Comparison of ENCODE assay signal across 27 mouse cellular contexts in the genomic region with DNA sequence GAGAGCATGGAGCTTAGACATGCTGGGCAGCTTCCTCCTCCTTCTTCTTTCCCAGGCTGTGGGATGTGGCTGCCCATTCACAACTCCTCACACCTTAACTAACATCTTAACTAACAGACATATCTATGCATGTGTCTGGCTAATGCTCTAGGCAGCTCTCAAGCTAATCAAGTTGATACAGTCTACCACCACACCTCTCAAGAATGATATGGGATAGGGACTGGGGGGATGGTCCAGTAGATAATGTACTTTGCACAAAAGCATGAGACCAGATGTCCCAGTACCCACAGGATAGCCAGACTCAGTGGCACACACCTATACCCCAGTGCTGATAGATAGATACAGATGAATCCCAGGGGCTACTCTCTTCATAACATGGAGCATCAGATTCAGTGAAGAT.
DNase-seq lines count a peak whose midpoint lies in the region; ATAC-seq and TF ChIP-seq lines count a peak whose summit lies in the region.
"Had no signal": no experiment of that assay in that cellular context is flagged by ENCODE, and none has a peak within 500 bp of the region (broad histone marks: within the 10 kb centered on the region; RNA-seq: fewer than 3 reads in every experiment).

No protein-coding gene starts in this region.

- H3K27me3 ChIP-seq in heart, embryonic 12.5 days (replicated peaks), result 0 out of 2 replicates have a peak, but pooled peaks cover 5% of the 10 kb centered on the region
- H3K27me3 ChIP-seq in stomach, embryonic 15.5 days (replicated peaks), result no peaks in the 10 kb centered on the region
- no peaks in the 10 kb centered on the region for H3K27me3 ChIP-seq in stomach, postnatal 0 days (ENCODE audit: control insufficient read depth, insufficient read depth, low read length)
- no peaks in the 10 kb centered on the region for H3K27me3 ChIP-seq in liver, embryonic 14.5 days (ENCODE audit: control insufficient read depth, insufficient read depth, low read length)
- H3K27me3 ChIP-seq: forebrain, embryonic 13.5 days; limb, embryonic 15.5 days; lung, embryonic 15.5 days; midbrain, embryonic 13.5 days; neural tube, embryonic 13.5 days had no signal

- no peak overlapping the region for H3K9ac ChIP-seq in heart, embryonic 12.5 days
- no peak overlapping the region for H3K9ac ChIP-seq in stomach, embryonic 15.5 days
- no peak overlapping the region for H3K9ac ChIP-seq in stomach, postnatal 0 days (ENCODE audit: low read length)
- no peak overlapping the region for H3K9ac ChIP-seq in liver, embryonic 14.5 days (replicated peaks)
- H3K9ac ChIP-seq: forebrain, embryonic 13.5 days; hindbrain, embryonic 13.5 days; limb, embryonic 15.5 days; lung, embryonic 15.5 days; midbrain, embryonic 13.5 days; neural tube, embryonic 13.5 days had no signal

- H3K27ac ChIP-seq in heart, embryonic 12.5 days (ENCODE audit: poor library complexity, severe bottlenecking), result peak overlapping the region; percentile 67
- H3K27ac ChIP-seq in stomach, embryonic 15.5 days, result no peak overlapping the region
- H3K27ac ChIP-seq in stomach, postnatal 0 days (replicated peaks), result no peak overlapping the region
- no peak overlapping the region for H3K27ac ChIP-seq in liver, embryonic 14.5 days
- H3K27ac ChIP-seq: forebrain, embryonic 13.5 days; hindbrain, embryonic 13.5 days; limb, embryonic 10.5 days; limb, embryonic 15.5 days; lung, embryonic 15.5 days; midbrain, embryonic 13.5 days; neural tube, embryonic 13.5 days had no signal

- H3K4me1 ChIP-seq in heart, embryonic 12.5 days (replicated peaks), result peaks cover 8% of the 10 kb centered on the region; the same call in 1 of the 2 replicates
- no peaks in the 10 kb centered on the region for H3K4me1 ChIP-seq in stomach, embryonic 15.5 days
- no peaks in the 10 kb centered on the region for H3K4me1 ChIP-seq in stomach, postnatal 0 days (replicated peaks; ENCODE audit: control insufficient read depth, insufficient read depth)
- H3K4me1 ChIP-seq in liver, embryonic 14.5 days (replicated peaks; ENCODE audit: control insufficient read depth in 2 of 2, insufficient read depth in 2 of 2, low read length in 1 of 2), result peaks cover 0 to 11% of the 10 kb centered on the region in 2 experiments; a peak in 3 of 4 replicates
- H3K4me1 ChIP-seq: limb, embryonic 10.5 days; limb, embryonic 15.5 days; lung, embryonic 15.5 days; megakaryocyte, embryonic 14.5 days; midbrain, embryonic 13.5 days had no signal

- ATAC-seq in heart, embryonic 12.5 days (ENCODE audit: insufficient number of reproducible peaks, low FRiP score), result peak; percentile 23; the same call in 1 of the 2 replicates
- ATAC-seq in stomach, embryonic 15.5 days (ENCODE audit: insufficient read depth, low FRiP score, low read depth), result peak; percentile 65; the same call in 1 of the 2 replicates
- ATAC-seq in stomach, postnatal 0 days (ENCODE audit: low FRiP score, low TSS enrichment), result no peak
- ATAC-seq in liver, embryonic 14.5 days (ENCODE audit: insufficient read depth), result peak; percentile 93
- ATAC-seq in megakaryocyte-erythroid progenitor cell, adult 5-6 weeks (replicated peaks; ENCODE audit: low FRiP score, low TSS enrichment, poor library complexity, severe bottlenecking), result peak; percentile 81
- ATAC-seq: forebrain, embryonic 13.5 days; intestine, embryonic 16.5 days; midbrain, embryonic 13.5 days had no signal

- no peak overlapping the region for H3K4me3 ChIP-seq in heart, embryonic 12.5 days
- no peak overlapping the region for H3K4me3 ChIP-seq in stomach, embryonic 15.5 days (replicated peaks)
- H3K4me3 ChIP-seq in stomach, postnatal 0 days (ENCODE audit: low read depth, low read length), result no peak overlapping the region
- H3K4me3 ChIP-seq in liver, embryonic 14.5 days (ENCODE audit: insufficient read depth in 1 of 2, low read depth in 2 of 2, low read length in 2 of 2), result no peak overlapping the region
- H3K4me3 ChIP-seq: forebrain, embryonic 13.5 days; hindbrain, embryonic 13.5 days; limb, embryonic 10.5 days; limb, embryonic 15.5 days; lung, embryonic 15.5 days; megakaryocyte, embryonic 14.5 days; midbrain, embryonic 13.5 days; neural tube, embryonic 13.5 days had no signal

- intact Hi-C loops in heart, postnatal 10 days (cut with DNase I), result no loop called here

- no peak for DNase-seq in heart, postnatal 10 days
- no peak for DNase-seq in stomach, postnatal 0 days (ENCODE audit: low spot score)
- peak in 1 of 3 experiments; percentile 15 for DNase-seq in liver, embryonic 14.5 days (ENCODE audit: low read depth in 3 of 3, low spot score in 3 of 3)
- DNase-seq in frontal cortex, postnatal 25 days (ENCODE audit: low spot score in 2 of 2), result no peak
- DNase-seq in thymus, postnatal 4 days, result no peak
- DNase-seq: adrenal gland, postnatal 25 days; cerebellum, adult 18-20 months; cerebellum, postnatal 10 days; gastrocnemius, postnatal 25 days; kidney, adult 8-10 months; kidney, postnatal 10 days; layer of hippocampus, adult 9-11 months; lung, postnatal 36 days; thymus, adult 18-20 months; thymus, postnatal 36 days had no signal

- H3K9me3 ChIP-seq in heart, embryonic 12.5 days (replicated peaks), result peaks cover 3% of the 10 kb centered on the region; the same call in 1 of the 2 replicates
- no peaks in the 10 kb centered on the region for H3K9me3 ChIP-seq in stomach, embryonic 15.5 days
- H3K9me3 ChIP-seq in stomach, postnatal 0 days (ENCODE audit: control insufficient read depth, low read length), result no peaks in the 10 kb centered on the region
- no peaks in the 10 kb centered on the region for H3K9me3 ChIP-seq in liver, embryonic 14.5 days (ENCODE audit: control insufficient read depth, low read length)
- H3K9me3 ChIP-seq: forebrain, embryonic 13.5 days; hindbrain, embryonic 13.5 days; limb, embryonic 10.5 days; limb, embryonic 15.5 days; lung, embryonic 15.5 days; midbrain, embryonic 13.5 days; neural tube, embryonic 13.5 days had no signal

- TF ChIP-seq CTCF in stomach, postnatal 0 days (IDR thresholded peaks at IDR 0.05; ENCODE audit: low read depth), result no peak
- no peak for TF ChIP-seq CTCF in liver, embryonic 14.5 days (IDR thresholded peaks at IDR 0.05; ENCODE audit: low read depth)

- H3K4me2 ChIP-seq in heart, embryonic 12.5 days, result no peak overlapping the region
- H3K4me2 ChIP-seq in stomach, embryonic 15.5 days, result no peak overlapping the region
- no peak overlapping the region for H3K4me2 ChIP-seq in stomach, postnatal 0 days (replicated peaks; ENCODE audit: low read depth)
- no peak overlapping the region for H3K4me2 ChIP-seq in liver, embryonic 14.5 days (ENCODE audit: low read depth)
- H3K4me2 ChIP-seq: forebrain, embryonic 13.5 days; hindbrain, embryonic 13.5 days; limb, embryonic 15.5 days; lung, embryonic 15.5 days; midbrain, embryonic 13.5 days; neural tube, embryonic 13.5 days had no signal

- TF ChIP-seq EP300 in stomach, postnatal 0 days (optimal IDR thresholded peaks at IDR 0.05), result no peak
- peak; percentile 64 for TF ChIP-seq EP300 in liver, embryonic 14.5 days (IDR thresholded peaks at IDR 0.05; ENCODE audit: low read depth)

- H3K36me3 ChIP-seq in heart, embryonic 12.5 days, result no peaks in the 10 kb centered on the region
- no peaks in the 10 kb centered on the region for H3K36me3 ChIP-seq in stomach, embryonic 15.5 days
- no peaks in the 10 kb centered on the region for H3K36me3 ChIP-seq in stomach, postnatal 0 days (ENCODE audit: control insufficient read depth, insufficient read depth, low read length)
- no peaks in the 10 kb centered on the region for H3K36me3 ChIP-seq in liver, embryonic 14.5 days (replicated peaks; ENCODE audit: control insufficient read depth, insufficient read depth, low read depth)
- H3K36me3 ChIP-seq: hindbrain, embryonic 13.5 days; limb, embryonic 10.5 days; limb, embryonic 15.5 days; lung, embryonic 15.5 days; midbrain, embryonic 13.5 days; neural tube, embryonic 13.5 days had no signal
